Mouse (Mus musculus) heart, adult 2 months (tissue): ENCODE measurements at regions not wholly inside any gene's neighbourhood (a gene's known extent, or its start where the extent isn't known, plus 50 kb on each side); places are given as distances from the start of the nearest gene placed in this dataset.

Experiments used
- DNase-seq, 2 experiments: peaks; one replicate each; pipeline ENCODE4 v3.0.0; 2021
- H3K27ac ChIP-seq: fragments of 200-600 bp; 2 replicates; pipeline ENCODE4 v1.8.1; 2022
- H3K27me3 ChIP-seq: fragments of 200-500 bp; 2 replicates; pipeline ENCODE4 v1.6.1; 2012; ENCODE audit warnings: mild to moderate bottlenecking, low read length, inconsistent platforms, mixed read lengths; ENCODE audit not compliant: control insufficient read depth, insufficient read depth
- H3K36me3 ChIP-seq: fragments of 200-500 bp; 2 replicates; pipeline ENCODE4 v1.6.1; 2012; ENCODE audit warnings: low read length, inconsistent platforms; ENCODE audit not compliant: control insufficient read depth, insufficient read depth
- H3K4me1 ChIP-seq: fragments of 200-500 bp; 2 replicates; pipeline ENCODE4 v1.6.1; 2011; ENCODE audit warnings: low read length; ENCODE audit not compliant: control insufficient read depth, insufficient read depth
- H3K4me3 ChIP-seq: fragments of 200-600 bp; 2 replicates; pipeline ENCODE4 v1.8.1; 2022
- H3K79me2 ChIP-seq: fragments of 200-500 bp; replicated peaks from 2 replicates; pipeline ENCODE4 v1.6.1; 2012; ENCODE audit warnings: mild to moderate bottlenecking, inconsistent platforms, low read length, moderate library complexity, mixed read lengths; ENCODE audit not compliant: control insufficient read depth, insufficient read depth
- H3K9ac ChIP-seq: fragments of 200-500 bp; 2 replicates; pipeline ENCODE4 v1.6.1; 2012; ENCODE audit warnings: low read depth, mild to moderate bottlenecking, control low read depth, inconsistent platforms, low read length, mixed read lengths
- CTCF ChIP-seq: fragments of 200-600 bp; IDR thresholded peaks from 2 replicates; pipeline ENCODE4 v1.8.1; 2022; ENCODE audit warnings: antibody characterized with exemption, mild to moderate bottlenecking, moderate library complexity
- EP300 ChIP-seq: fragments of 200-500 bp; IDR thresholded peaks from 2 replicates; pipeline ENCODE4 v1.6.1; 2011; ENCODE audit warnings: low read depth, low read length, control low read depth; ENCODE audit not compliant: insufficient read depth
- POLR2A ChIP-seq: fragments of 200-500 bp; IDR thresholded peaks from 2 replicates; pipeline ENCODE4 v1.6.1; 2011; ENCODE audit warnings: mild to moderate bottlenecking, low read depth, low read length, control low read depth; ENCODE audit not compliant: insufficient read depth
- WGBS: fragments of 180-500 bp; shearing (Covaris S2); methylation state at CpG from one replicate; pipeline ENCODE4 v1.1.7; 2018; 5-methylcytosine and 5-hydroxymethylcytosine counted together
- intact Hi-C: fragments of 180-260 bp; cut with DNase I; formaldehyde crosslinking; loops from one replicate; pipeline ENCODE4 v1.15.1; 2025

DNA sequence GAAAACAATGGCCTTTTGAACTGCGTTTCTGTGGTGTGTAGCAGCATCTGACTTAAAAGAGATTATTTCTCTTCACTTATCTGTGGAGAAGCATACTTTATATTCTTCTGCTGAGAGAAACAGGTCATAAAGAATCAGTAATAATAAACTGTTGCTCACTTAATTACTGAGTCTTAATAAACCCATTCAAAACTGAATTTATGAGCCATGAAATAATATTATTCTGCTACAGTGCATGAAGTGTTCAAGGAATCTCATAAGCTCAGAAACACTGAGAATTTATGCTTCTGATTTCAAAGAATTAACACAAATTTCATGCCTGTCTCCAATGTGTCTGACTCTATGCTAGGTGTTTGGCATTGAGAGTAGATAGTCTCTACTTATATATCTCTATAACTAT lies 597.0 kb upstream of the Slit2 start:
- TF ChIP-seq CTCF (no peak), EP300 (no peak), POLR2A (no peak)
- WGBS = 29% methylated on average over 1 of the region's 1 CpGs
- Histone ChIP-seq H3K4me3 (no peak overlapping the region), H3K36me3 (no peaks in the 10 kb centered on the region), H3K79me2 (no peaks in the 10 kb centered on the region), H3K4me1 (no peaks in the 10 kb centered on the region), H3K27me3 (no peaks in the 10 kb centered on the region), H3K9ac (no peak overlapping the region), H3K27ac (no peak overlapping the region)
- DNase-seq = no peak
- intact Hi-C loops = no loop called here

DNA sequence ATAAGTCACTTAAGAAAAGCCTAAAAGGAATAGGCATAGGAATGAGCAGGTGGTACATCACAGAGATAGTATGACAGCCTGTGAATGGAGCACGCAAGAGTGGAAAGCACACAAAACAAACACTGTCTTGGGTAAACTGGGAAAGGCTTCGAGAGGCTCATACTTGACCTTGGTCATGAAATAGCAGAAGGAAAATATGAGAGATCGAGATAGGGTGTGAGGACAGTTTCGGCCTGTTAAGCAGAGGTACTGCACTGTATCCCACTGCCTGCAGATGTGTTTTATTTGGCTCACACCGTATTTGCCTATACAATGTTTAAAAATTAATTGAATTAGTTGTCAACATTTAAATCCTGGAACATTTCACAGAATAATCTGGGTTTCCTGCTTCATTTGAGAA lies 596.2 kb upstream of the Slit2 start:
- no peak overlapping the region for H3K27ac ChIP-seq
- no peak for DNase-seq
- TF ChIP-seq CTCF (no peak), EP300 (no peak), POLR2A (no peak)
- no peak overlapping the region for H3K9ac ChIP-seq
- no peaks in the 10 kb centered on the region for H3K4me1 ChIP-seq
- H3K4me3 ChIP-seq = no peak overlapping the region
- 60% methylated on average over 5 of the region's 5 CpGs for WGBS
- no peaks in the 10 kb centered on the region for H3K36me3 ChIP-seq
- intact Hi-C loops = no loop called here
- H3K27me3 ChIP-seq = no peaks in the 10 kb centered on the region
- no peaks in the 10 kb centered on the region for H3K79me2 ChIP-seq

GRCm38 (mm10) chr5:47390735-47391134 lies 592.2 kb upstream of the Slit2 start:
- H3K36me3 ChIP-seq = no peaks in the 10 kb centered on the region
- WGBS = 61% methylated on average over 2 of the region's 2 CpGs
- H3K79me2 ChIP-seq = no peaks in the 10 kb centered on the region
- no peak overlapping the region for H3K9ac ChIP-seq
- intact Hi-C loops = no loop called here
- H3K4me1 ChIP-seq = no peaks in the 10 kb centered on the region
- no peaks in the 10 kb centered on the region for H3K27me3 ChIP-seq
- no peak overlapping the region for H3K27ac ChIP-seq
- H3K4me3 ChIP-seq = no peak overlapping the region
- no peak for DNase-seq
- TF ChIP-seq EP300 (no peak), POLR2A (no peak)

DNA sequence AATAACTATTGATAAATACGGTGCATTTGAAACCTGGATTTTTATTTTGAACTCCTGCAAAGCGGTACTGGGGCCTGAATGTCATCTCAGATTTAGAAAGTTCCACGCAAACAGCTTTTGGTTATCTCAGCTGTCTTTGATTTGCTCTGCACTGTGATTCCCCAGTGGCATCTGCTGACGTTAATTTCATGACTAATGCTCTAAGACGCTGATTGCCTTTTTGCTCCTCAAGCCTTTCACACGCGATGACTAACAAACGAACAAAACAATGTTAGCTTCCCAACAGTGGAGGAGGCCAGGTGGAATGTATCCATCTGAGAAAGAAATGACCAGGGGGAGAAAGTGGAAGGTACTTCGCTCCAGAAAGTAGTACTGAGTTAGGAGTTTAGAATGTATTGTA lies 586.1 kb upstream of the Slit2 start:
- Histone ChIP-seq H3K27me3 (no peaks in the 10 kb centered on the region), H3K9ac (no peak overlapping the region), H3K36me3 (no peaks in the 10 kb centered on the region), H3K79me2 (no peaks in the 10 kb centered on the region), H3K4me3 (no peak overlapping the region), H3K4me1 (no peaks in the 10 kb centered on the region), H3K27ac (no peak overlapping the region)
- intact Hi-C loops = no loop called here
- WGBS = 63% methylated on average over 9 of the region's 9 CpGs
- peak in 1 of 2 experiments; percentile 32 for DNase-seq
- no peak for TF ChIP-seq CTCF

- Histone ChIP-seq H3K4me3 (no peak overlapping the region), H3K9ac (no peak overlapping the region), H3K36me3 (no peaks in the 10 kb centered on the region), H3K4me1 (no peaks in the 10 kb centered on the region), H3K27me3 (no peaks in the 10 kb centered on the region), H3K27ac (no peak overlapping the region), H3K79me2 (no peaks in the 10 kb centered on the region)
- WGBS = 73% methylated on average over 2 of the region's 2 CpGs
- DNase-seq = no peak
- intact Hi-C loops = no loop called here
- TF ChIP-seq EP300 = no peak
- no peak for TF ChIP-seq POLR2A
- no peak for TF ChIP-seq CTCF
Measured at GRCm38 (mm10) chr5:47421916-47422315, 561.0 kb upstream of the Slit2 start.

DNA sequence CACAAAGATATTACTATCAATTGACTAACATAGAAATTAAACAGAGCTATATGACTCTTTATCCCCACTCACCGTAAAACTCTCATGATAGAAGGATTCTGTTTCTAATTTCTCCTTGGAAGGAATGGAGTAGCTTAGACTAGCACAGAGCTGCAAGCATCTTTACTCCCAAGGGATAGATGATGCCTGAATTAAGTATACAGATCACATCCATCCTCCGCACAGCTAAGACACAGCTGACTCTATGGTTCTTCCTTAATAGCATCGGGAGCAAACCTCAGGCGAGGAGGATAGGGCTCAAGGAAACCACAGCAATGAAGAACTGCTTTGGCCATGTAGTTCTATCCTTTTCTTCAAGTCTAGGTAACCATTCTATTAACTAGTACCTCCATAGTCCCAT lies 556.9 kb upstream of the Slit2 start:
- WGBS = 91% methylated on average over 4 of the region's 4 CpGs
- Histone ChIP-seq H3K9ac (no peak overlapping the region), H3K36me3 (no peaks in the 10 kb centered on the region), H3K27me3 (no peaks in the 10 kb centered on the region), H3K79me2 (no peaks in the 10 kb centered on the region), H3K27ac (no peak overlapping the region), H3K4me1 (no peaks in the 10 kb centered on the region), H3K4me3 (no peak overlapping the region)
- no peak for TF ChIP-seq EP300
- TF ChIP-seq POLR2A = no peak
- TF ChIP-seq CTCF = no peak
- DNase-seq = no peak
- intact Hi-C loops = no loop called here

GRCm38 (mm10) chr5:47426467-47426866 lies 556.5 kb upstream of the Slit2 start:
- Histone ChIP-seq H3K79me2 (no peaks in the 10 kb centered on the region), H3K27me3 (no peaks in the 10 kb centered on the region), H3K9ac (no peak overlapping the region), H3K36me3 (no peaks in the 10 kb centered on the region), H3K4me1 (no peaks in the 10 kb centered on the region), H3K4me3 (no peak overlapping the region), H3K27ac (no peak overlapping the region)
- DNase-seq = no peak
- TF ChIP-seq EP300 = no peak
- no peak for TF ChIP-seq CTCF
- no peak for TF ChIP-seq POLR2A
- 52% methylated on average over 6 of the region's 6 CpGs for WGBS
- intact Hi-C loops = no loop called here
